Mouse (Mus musculus): Measurements from ENCODE around the gene Slc6a19.

GRCm38 (mm10) chr13:73711221-73711620, 6.6 kb upstream of the Slc6a19 start:
- TF ChIP-seq CTCF (IDR thresholded peaks at IDR 0.05; ENCODE audit: borderline replicate concordance, control insufficient read depth, extremely low read depth, insufficient read depth, low read length, poor library complexity) (no peak), POLR2A (IDR thresholded peaks at IDR 0.05; ENCODE audit: control insufficient read depth, extremely low read depth, insufficient read depth, low read length, poor library complexity) (no peak)

All from thymus, adult 2 months (tissue).